Mouse (Mus musculus) spleen, postnatal 4 days (tissue): ENCODE results near the gene Pde6g.

ENCODE experiments used
- DNase-seq, 2 experiments: peaks; one replicate each; pipeline ENCODE4 v3.0.0; 2022; ENCODE audit warnings: low spot score in 2 of 2

Gene Pde6g

DNA sequence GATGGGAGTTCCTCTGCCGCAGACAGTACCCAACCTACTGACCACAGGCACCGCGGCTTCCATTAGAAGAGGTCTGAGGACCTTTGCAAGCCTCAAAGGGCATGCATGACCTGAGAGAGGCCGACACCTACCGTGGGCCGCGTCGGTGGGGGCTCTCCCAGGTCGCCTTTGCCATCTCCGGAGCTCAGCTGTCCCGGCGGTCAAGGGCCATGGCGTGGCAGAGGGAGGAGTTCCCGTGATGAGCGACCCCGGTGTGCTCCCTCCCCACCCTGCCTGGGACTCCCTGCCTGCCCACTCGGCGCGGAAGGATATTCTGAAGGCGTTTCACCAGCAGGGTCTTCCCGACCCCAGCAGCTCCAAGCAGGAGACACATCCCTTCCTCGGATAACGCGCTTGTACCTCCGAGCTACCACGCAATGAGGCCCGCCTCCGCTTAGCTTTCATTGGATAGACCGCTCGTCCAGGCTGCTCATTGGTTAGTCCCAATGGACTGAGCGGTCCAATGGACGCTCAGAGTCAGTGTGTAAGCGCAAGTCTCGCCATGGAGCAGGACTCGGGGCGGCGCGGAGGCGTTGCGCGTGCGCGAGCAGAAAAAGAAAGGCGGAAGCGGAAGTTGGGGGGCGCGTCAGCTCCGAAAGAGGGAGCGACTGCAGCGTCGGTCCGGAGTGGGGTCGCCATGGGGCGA is 13.9 kb upstream of the Pde6g start, which contains the start of gene Arl16:
TSS of gene Arl16 (minus strand) at position 557 of the 685 bp plus-strand sequence.
- DNase-seq = peak; percentile 94 to 96

DNA sequence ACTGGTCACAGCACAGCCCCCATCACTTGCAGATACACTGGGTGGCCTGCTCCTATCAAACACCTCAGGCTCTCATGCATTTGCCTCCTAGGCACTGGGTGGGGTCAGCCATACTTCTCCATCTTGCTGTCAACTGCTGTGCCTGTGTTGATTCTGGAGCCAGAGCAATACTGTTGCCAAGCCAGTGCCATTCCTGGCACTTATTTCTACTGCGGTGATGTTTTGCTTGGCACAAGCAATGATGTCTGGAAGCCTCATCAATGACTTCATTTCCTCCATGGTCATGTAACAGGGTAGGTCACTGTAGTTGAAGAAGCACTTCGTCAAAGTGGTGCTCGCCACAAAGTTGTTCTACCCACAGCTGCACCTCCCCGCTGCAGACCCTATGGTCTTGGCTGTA is 12.2 kb upstream of the Pde6g start:
- no peak for DNase-seq

DNA sequence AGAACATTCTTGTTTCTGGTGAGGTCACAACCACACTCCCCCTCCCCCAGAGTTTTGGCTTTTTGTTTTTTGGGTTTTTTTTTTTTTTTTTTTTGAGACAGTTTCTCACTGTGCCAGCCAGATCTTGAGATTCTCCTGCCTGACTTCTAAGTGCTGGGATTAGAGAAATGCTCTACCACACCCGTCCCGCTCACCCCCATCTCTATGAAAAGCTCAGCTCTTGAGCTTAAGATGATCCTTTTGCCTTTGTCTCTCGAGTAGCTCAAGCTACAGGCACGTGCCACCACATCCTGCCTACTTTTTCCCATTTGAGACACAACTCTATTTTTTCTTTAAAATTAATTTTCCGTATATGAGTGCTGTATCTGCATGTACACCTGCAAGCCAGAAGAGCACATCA is 11.1 kb upstream of the Pde6g start:
- no peak for DNase-seq

DNA sequence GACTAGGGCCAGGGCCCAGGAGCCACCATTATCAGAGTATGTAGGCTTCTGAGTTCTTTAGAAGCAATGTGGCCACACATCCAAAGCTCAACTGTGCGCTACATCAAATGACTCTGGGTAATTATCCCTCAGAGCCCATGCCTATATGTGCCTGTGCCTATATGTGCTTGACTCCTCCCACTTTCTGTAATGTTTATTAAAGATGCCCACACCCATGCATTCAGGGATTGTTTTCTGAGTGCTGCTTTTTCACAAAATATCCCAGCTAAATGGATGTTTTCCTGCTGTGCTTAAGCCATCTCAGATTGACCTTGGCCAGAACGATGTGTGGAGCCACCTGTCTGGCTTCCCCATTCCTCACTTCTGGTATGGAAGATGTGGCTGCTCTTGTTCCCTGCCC is 10.2 kb upstream of the Pde6g start:
- no peak for DNase-seq

DNA sequence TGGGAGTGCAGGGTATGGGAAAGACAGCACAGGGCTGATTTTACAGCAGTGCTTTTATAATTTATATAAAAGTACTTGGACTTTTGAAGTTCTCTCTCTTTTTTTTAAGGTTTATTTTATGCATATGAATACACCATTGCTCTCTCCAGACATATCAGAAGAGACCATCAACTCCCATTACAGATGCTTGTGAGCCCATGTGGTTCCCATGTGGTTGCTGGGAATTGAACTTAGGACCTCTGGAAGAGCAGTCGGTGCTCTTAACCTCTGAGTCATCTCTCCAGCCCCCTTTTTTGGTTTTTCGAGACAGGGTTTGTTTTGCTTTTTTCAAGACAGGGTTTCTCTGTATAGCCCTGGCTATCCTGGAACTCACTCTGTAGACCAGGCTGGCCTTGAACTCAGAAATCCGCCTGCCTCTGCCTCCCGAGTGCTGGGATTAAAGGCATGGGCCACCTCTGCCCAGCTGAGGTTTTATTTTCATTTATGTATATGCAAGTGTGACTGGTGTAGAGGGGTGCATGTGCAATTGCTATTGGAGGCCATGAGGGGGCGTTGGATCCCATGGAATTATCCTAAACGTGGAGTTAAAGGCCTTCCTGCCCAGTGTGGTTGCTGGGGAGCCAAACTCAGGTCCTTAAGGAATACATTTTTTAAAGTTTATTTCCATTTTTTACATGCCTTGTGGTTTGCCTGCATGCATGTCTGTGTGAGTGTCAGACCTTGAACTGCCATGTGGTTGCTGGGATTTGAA is 5.7 kb upstream of the Pde6g start:
- DNase-seq = no peak

DNA sequence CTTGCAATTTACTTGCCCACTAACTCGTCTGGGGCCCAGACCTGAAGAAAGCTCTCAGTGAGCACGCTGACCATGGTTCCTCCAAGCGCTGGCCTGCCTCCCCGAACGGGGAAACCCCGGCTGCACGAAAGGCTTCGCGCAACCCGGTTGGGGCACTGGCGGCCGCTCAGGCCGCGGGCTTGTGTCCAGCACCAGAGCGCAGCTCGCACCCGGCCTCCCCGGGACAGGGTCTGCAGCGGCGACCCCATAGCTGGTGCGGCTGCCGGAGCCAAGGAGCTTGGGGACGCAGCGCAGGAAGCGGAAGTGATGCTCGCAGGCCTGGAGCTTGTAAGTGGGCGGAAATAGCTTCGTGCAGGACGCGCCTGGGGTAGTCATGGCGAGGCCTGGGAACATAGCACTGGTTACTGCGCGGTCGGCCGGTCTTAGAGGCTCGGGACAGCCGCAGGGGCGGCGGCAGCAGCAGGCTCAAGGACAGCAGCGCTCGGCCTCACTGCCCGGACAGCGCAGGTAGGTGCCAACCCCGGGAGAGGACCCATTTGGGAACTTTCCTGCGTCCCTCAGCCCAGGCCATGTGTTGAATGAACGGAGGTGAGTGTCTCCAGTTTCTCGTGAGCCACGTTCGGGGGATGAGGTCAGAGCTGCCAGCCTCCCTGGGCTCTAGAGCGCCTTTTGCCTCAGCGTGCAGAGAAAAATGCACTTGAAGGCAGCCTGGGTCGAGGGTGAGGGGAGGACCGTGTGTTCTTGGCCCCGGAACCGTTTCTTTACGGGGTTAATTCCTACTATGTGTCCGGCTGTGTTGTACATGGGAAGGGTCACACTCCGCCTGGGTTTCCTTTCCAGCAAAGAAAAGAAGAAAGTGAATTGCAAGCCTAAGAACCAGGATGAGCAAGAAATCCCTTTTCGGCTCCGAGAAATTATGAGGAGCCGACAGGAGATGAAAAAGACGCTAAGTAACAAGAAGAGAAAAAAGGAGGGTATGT is 4.8 kb upstream of the Pde6g start, which contains the start of the genes Oxld1 and Ccdc137:
TSS of gene Oxld1 (minus strand) at position 297 of the 980 bp plus-strand sequence.
TSS of gene Ccdc137 (plus strand) at position 344 of the 980 bp plus-strand sequence.
- peak; percentile 69 to 86 for DNase-seq

DNA sequence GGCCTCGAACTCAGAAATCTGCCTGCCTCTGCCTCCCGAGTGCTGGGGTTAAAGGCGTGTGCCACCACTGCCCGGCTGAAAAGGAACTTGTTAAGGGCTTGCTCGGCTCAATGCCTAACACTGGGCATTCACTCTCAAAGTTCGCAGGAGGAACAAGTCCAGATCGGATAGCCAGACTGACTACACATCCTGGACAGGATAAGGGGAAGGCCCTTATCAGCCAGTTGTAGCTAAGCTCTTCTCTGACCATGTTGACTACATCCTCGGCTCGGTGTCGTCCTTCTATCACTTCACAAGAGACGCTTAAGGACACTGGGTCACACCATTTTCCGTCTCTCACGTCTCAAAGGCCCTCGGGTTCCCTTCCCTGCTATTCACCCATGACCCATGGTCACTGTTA is 4.1 kb upstream of the Pde6g start:
- no peak for DNase-seq

DNA sequence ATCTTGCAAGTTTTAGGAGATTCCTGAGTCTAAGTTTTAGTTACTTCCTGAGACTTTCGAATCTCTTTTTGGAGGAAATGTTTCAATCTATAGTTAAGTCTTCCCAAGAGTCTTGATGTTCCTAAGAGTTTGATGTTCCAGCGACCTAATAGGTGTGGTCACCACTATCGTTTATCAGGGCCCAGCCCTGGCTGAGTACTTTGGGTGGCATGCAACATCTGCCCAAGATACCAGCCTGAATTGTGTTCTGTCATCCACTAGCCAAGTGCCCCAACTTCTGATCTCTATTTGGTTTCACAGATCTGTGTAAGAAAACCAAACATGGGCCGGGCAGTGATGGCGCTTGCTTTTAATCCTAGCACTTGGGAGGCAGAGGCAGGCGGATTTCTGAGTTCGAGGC is 2.1 kb upstream of the Pde6g start:
- DNase-seq = no peak

DNA sequence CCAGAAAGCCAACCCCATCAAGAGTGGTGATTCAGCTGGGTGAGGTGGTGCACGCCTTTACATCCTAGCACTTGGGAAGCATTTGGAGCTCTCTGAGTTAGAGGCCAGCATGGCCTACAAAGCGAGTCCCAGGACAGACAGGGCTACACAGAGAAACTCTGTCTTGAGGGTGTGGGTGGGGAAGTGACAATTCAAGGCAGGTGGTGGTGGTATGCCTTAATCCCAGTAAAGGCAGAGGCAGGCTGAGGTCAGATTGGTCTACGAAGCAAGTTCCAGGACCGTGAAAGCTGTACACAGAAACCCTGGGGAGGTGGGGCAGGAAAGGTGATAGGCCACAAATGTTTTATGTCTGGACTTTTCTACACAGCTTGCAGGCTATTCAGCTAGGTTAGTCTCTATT is 1.7 kb upstream of the Pde6g start:
- no peak for DNase-seq

DNA sequence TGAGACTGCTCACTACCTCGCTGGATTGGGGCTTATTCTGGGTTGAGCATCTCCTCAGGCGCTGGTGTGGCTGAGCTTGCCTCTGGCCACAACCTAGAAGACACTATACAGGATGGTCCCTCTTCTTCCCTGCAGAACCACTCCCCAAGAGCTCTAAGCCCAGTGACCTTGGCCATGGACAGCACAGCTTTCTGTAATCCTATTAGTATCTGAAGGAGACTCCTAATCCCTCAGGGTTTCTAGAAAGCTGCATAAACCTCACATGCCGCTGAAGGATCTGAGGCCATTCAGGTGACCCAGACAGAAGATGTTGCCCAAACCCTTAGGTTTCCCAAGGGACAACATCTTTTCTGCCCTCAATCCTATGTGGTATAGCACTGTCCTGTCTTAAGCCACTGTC is 1.1 kb downstream of the Pde6g start:
- DNase-seq = no peak

DNA sequence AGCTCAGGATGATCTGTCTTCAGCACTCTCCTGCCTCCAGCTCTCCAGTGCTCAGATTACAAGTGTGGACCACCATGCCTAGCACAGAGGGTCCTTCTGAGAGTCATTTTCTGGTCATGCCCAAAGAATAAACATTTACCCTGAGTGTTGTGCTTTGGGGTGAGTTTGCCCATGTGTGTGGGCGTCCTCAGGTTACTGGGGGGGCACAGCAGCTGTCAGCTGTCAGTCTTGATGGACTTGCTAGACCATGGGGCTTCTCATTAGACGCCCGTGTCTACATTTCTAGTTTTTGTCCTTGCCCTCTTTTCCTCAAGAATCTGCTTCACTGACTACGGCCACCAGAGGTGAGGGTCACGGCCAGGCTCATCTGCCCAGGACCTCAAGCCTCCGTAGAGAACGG is 6.1 kb downstream of the Pde6g start:
- DNase-seq = no peak

DNA sequence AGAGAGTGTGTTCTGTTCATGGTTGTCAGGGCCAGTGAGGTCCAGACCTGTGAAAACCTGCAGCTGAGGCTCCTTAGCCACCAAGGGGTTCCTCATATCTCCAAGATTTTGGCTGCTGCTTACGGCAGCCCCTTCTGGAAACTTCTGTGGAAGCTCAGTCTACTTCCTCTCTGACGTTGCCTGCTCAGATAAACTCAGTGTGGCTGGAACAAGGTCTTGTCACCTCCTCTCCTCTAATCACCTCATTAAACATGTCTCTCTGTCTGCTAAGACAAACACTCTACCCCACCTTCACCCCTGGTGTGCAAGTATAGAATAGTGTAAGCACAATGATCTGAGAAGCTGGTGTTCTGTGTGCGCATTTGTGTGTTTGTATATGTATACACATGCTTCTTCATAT is 7.8 kb downstream of the Pde6g start:
- no peak for DNase-seq

DNA sequence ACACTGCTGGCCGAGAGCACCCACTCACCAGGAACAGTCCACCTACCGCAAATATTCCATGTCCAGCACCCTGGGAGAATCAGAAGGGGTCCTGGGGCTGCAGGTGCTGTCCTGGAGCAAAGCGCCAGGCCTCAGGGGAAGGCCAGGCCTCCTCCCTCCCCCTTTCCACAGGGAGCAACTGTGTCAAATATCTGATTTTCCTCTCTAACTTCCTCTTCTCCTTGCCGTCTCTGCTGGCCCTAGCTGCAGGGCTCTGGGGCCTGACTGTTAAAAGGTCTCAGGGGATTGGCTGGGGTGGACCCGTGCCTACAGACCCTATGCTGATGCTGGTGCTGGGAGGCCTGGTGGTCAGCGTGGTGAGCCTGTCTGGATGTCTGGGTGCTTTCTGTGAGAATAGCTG is 9.2 kb downstream of the Pde6g start:
- DNase-seq = no peak

DNA sequence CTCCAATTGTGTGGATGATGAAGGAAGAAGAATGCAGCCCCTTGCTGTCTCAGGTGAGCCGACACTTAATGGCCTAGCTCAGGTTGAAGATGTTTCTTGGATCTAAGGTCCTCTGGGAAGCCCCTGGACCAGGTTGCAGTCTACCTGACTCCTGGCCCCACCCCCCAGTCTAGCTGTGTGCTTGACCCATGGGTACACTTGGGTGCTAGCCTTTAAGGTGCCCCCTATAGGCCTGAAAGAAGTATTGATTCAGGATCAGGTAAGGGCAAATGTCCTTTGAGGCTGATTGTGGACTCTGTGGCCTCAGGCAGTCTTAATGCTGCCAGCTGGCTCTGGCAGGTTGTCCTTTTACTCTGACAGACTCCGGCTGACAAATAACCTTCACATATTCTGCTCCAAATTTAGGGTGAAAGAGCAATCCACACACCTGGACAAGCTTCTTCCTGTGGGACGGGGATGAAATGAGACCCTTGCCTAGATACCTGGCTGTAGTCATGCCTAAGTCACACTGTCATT is 10.5 kb downstream of the Pde6g start:
- no peak for DNase-seq

DNA sequence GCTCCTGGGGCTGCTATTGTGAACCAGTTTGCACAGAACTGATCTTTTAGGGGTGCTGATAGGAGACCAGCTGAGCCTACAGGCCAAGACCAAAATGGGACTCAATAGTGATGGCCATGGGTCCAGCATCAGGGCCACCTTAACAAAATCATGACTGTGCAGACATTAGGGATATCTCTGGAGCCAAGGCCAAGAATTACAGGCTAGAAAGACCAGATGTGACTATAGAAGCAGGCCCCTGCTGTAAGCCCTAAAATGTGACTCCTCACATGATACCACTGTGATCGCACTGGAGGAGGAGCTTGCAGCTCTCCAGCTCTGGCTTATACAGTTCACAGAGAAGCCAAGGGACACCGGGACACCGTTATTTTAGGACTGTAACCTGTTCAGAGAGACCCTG is 11.0 kb downstream of the Pde6g start, which contains the start of gene Tspan10:
TSS of gene Tspan10 (plus strand) at position 301 of the 400 bp plus-strand sequence.
- no peak for DNase-seq

DNA sequence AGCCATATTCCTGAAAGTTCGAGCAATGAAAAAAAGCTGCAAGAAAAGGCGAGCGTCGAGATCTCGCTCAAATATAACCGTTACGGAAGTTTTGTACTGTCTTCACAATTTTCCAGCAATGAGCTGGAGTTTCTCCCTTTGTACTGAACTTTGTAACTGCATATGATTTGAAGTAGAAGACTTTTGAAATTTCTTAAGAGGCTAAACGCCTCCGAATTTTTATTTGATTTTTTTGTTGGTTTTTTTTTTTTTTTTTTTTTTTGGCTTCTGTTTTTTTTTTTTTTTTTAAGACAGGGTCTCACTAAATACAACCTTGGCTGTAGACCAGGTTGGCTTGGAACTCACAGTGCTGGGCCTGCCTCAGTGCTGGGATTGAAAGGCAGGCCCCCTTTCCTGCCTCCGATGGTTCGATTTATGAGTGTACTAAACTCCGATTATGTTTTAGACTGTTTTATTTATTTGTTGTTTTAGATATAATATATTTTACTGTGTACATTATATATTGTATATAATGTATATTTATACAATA is 15.4 kb downstream of the Pde6g start:
- no peak for DNase-seq

DNA sequence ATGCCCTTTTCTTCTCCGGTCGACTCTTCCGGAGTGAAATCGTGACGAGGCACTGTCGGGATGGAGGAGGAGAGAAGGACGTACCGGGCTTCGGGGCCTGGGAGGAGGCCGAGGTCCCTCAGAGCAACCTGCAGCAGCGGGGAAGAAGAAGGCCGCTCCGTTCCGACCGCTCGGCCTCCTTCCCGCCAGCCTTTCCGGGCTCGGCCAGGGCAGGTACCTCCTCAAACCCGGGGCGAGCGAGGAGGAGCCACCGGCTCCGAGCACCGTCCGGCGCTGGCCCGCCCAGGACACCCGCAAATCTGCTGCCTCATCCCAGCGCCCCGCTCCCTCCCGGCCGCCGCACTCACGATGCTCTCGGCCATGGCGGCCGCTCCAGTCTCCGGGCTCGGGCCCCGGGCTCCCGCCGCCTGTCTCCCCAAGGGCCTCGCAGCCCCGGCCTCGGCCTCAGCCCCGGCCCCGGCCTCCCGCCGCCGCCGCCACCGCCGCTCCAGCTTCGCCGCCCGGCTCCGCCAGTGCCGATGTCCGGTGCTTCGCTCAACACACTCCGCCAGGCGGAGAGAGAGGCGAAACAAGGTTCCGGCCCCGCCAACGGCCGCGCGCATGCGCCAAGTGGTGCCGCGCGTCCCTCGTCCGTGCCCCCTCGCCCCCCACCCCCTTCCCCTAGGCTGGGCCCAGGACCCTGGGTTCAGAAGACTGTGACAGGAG is 16.0 kb downstream of the Pde6g start, which contains the start of gene Nploc4:
TSS of gene Nploc4 (minus strand) at position 557 of the 705 bp plus-strand sequence.
- DNase-seq = peak; percentile 91 to 97

DNA sequence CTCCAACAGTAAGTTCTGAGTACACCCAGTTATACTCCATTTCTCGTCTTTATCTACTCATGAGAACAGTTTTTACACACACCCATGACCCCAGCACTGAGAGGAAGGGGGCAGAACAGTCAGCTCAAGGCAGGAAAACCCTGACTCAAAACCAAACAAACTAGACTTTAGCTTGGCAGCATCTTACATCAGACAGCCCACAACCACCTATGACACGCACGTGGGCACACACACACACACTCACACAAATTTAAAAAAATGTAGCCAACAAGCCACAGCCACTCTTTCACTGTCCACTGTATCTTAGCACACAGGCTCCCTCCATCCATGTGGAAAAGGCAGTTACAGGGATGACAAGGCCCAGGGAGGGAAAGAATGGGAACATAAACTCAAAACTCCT is 26.6 kb downstream of the Pde6g start:
- DNase-seq = no peak

DNA sequence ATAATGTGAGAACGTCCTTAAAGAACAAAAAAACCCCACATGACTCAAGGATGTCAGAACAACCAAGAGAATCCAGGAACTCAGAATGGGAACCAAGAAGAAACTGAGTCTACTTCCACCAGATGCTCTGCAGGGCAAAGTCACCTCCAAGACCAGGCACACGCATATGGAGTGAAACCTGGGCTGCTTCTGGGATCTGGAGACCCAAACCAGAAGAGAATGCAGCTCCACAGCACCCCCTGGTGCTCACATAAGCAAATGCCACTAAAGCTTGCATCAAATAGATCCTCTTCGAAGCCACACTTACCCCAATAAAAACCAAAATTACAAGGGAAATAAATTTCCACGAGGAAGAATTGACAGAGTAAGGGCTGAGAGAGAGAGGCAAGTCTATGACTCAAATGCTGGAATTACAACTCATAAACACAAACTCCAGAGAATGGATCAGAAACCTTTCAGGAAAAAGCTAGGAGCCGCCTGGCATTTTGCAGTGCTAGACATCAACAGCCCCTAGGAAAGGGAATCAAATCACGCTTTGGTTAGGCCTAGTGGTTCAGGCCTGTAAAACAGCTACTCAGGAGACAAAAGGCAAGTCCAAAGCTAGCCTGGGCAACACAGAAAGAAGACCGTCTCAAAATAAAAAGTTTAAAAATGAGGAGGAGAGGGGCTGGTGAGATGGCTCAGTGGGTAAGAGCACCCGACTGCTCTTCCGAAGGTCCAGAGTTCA is 29.6 kb downstream of the Pde6g start:
- peak; percentile 42 to 78 for DNase-seq
